Mouse (Mus musculus): ENCODE measurements around the gene Nrros. TPM values are rescaled to one million over a fixed set of nuclear protein-coding genes. Genes with fewer than 3 reads are reported as not detected.
"Not testable (repeated sequence)": the region's sequence is repeated elsewhere in the genome, so short reads cannot be mapped to it uniquely, and the experiment has no call there.

Gene Nrros
- polyA plus RNA-seq, 1 experiment from 2014 or later, result 45.8 TPM

DNA sequence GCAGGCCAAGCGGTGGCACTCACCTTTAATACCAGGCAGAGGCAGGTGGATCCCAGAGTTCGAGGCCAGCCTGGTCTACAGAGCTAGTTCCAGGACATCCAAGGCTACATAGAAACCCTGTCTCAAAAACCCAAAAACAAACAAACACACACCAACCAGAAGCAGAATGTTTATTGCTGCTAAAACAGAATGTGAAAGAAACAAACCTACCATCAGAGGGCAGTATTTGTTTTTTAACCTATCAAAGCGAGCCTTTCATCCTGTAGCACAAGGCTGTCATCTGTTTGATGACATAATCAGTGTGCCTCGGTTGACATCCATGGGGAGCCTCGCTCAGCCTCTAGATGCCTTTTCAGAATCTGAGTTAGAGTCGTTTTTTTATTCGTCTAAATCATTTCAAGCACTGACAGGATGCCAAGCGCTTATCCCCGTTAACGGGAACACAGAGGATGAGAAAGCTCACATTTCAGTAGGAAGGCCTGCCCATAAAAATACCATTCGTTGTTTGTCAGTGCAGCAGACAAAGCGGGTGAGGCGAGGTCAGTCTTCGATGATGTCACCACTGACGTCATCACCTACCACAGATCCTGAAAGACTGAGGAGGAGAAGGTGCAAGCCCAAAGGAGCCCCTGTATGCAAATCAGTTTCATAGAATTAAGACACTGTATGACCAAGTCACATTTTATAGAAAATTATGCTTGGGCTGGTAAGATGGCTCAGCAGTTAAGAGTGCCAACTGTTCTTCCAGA is 54.3 kb downstream of the Nrros start:
- no peaks in the 10 kb centered on the region for H3K9me3 ChIP-seq
- WGBS, result 70% methylated on average over 15 of the region's 15 CpGs
- no peak overlapping the region for H3K27ac ChIP-seq
- H3K36me3 ChIP-seq, result peaks cover 14% of the 10 kb centered on the region; the same call in 1 of the 2 replicates
- H3K27me3 ChIP-seq, result no peaks in the 10 kb centered on the region
- no peak overlapping the region for H3K4me3 ChIP-seq
- peaks cover 3% of the 10 kb centered on the region; the same call in 1 of the 2 replicates for H3K4me1 ChIP-seq
- H3K4me2 ChIP-seq, result no peak overlapping the region
- no peak for ATAC-seq (ENCODE audit: borderline replicate concordance, extremely low read depth, low FRiP score, low TSS enrichment)
- no peak overlapping the region for H3K9ac ChIP-seq

DNA sequence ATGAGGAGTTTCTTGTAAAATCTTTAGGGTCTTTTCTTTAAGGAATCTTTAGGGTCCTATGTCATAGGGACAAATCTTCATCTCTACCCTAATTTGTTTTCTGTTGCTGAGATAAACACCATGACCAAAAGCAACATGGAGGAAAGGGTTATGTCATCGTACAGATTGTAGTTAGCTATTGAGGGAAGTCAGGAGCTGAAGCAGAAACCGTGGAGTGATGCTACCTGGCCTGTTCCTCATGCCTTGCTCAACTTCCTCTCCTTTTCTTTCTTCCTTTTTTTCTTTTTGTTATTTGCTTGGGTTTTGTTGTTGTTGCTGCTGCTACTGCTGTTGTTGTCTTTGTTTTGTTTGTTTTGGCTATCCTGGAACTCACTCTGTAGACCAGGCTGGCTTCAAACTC is 56.8 kb downstream of the Nrros start:
- Histone ChIP-seq H3K36me3 (peaks cover 27% of the 10 kb centered on the region), H3K27ac (no peak overlapping the region), H3K4me3 (no peak overlapping the region), H3K9me3 (no peaks in the 10 kb centered on the region), H3K27me3 (no peaks in the 10 kb centered on the region), H3K9ac (no peak overlapping the region), H3K4me1 (no peaks in the 10 kb centered on the region), H3K4me2 (no peak overlapping the region)
- 88% methylated on average over 2 of the region's 2 CpGs for WGBS
- ATAC-seq (ENCODE audit: borderline replicate concordance, extremely low read depth, low FRiP score, low TSS enrichment), result no peak

DNA sequence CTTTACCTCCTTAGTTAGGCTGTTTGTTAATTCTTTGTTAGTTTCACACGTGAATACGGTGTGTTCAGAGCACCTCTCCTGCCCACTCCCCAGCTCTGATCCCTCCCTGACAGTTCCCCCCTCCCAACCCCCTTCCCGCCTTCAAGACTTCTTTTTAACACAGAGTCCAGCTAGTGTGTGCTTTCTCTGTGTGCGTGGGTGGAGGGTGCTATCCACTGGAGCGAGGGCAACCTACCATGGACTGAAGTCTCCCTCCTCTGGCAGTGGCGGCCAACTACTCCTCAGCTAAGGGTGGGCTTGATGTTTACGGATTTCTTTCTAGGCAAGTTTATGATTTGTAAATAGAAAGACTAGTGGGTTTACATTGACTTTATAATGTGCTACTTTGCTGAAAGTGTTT is 57.2 kb downstream of the Nrros start:
- Histone ChIP-seq H3K27ac (no peak overlapping the region), H3K4me3 (no peak overlapping the region), H3K9ac (no peak overlapping the region), H3K36me3 (peaks cover 31% of the 10 kb centered on the region), H3K27me3 (no peaks in the 10 kb centered on the region), H3K9me3 (no peaks in the 10 kb centered on the region), H3K4me2 (no peak overlapping the region), H3K4me1 (no peaks in the 10 kb centered on the region)
- 74% methylated on average over 7 of the region's 7 CpGs for WGBS
- ATAC-seq (ENCODE audit: borderline replicate concordance, extremely low read depth, low FRiP score, low TSS enrichment), result no peak

DNA sequence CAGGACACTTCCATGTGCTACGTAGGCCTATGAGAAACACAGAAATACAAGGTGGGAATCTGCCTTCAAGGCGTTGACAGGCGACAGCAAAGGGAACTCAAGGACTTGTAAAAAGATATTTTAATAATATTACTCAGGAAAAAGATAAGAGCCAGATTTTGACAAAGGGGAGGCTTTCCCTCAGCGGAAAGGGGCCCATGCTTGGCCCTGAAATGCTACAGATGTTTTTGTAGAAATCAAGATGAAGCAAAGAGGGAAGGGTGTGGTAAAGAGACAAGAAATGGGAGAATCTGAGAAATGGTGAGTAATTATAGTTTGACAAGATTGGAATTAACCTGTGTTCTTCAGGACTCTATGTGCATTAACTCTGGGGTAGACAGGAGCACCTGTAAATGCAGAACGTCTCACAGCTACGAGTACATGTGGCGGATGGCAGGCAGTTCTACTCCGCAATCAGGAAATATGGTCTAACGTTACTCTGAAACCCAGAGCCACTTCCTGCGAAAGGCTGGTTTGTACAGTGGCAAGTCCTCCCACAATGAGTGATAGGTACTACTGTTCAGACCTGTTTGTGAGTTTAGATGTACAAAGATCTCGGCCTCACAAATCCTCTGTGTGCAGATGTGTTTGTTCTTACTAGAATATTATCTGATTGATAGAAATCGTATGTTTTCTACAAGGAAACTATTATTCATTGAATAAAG is 57.9 kb downstream of the Nrros start:
- no peak overlapping the region for H3K4me3 ChIP-seq
- no peaks in the 10 kb centered on the region for H3K27me3 ChIP-seq
- no peaks in the 10 kb centered on the region for H3K4me1 ChIP-seq
- no peak overlapping the region for H3K27ac ChIP-seq
- peaks cover 34% of the 10 kb centered on the region for H3K36me3 ChIP-seq
- WGBS, result 86% methylated on average over 12 of the region's 12 CpGs
- no peak for ATAC-seq (ENCODE audit: borderline replicate concordance, extremely low read depth, low FRiP score, low TSS enrichment)
- no peak overlapping the region for H3K9ac ChIP-seq
- no peaks in the 10 kb centered on the region for H3K9me3 ChIP-seq
- H3K4me2 ChIP-seq, result no peak overlapping the region

DNA sequence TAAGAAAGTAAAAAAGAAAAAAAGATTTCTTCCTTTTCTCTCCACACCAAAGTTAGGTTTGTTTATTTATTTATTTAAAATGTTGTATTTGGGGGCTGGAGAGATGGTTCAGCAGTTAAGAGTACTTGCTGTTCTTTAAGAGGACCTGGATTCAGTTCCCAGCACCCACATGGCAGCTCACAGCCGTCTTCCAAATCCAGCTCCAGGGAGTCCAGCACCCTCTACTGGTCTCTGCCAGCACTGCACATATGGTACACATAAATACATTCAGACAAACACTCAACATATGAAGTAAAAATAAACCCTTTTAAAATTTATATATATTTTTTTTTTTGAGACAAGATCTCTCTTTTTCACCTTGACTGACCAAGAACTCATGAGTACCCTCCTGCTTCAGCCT is 59.7 kb downstream of the Nrros start:
- Histone ChIP-seq H3K27me3 (no peaks in the 10 kb centered on the region), H3K27ac (no peak overlapping the region), H3K4me2 (no peak overlapping the region), H3K4me3 (no peak overlapping the region), H3K9ac (no peak overlapping the region), H3K36me3 (peaks cover 34% of the 10 kb centered on the region), H3K9me3 (no peaks in the 10 kb centered on the region), H3K4me1 (no peaks in the 10 kb centered on the region)
- 97% methylated on average over 1 of the region's 1 CpGs for WGBS
- ATAC-seq (ENCODE audit: borderline replicate concordance, extremely low read depth, low FRiP score, low TSS enrichment), result no peak

DNA sequence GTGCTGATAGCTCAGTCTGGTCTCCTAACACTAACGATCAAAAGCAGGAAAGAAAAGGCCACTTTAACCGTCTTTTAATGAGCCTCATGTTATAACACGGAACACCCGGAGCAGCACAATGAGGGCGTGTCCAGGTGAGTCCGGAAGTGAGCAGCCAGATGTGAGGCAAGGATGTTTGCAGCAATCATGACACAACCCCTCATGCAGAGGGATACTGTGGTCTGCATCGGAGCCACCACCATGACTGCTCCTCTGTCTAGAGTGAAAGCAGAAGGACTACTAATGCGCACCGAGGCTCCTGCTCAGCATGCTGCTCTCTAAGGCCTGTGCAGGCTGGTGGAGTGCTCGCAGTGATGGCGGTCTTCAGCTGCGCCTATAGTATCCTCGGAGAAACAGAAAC is 63.1 kb downstream of the Nrros start:
- Histone ChIP-seq H3K36me3 (peaks cover 30% of the 10 kb centered on the region), H3K9me3 (no peaks in the 10 kb centered on the region), H3K4me1 (peaks cover 18% of the 10 kb centered on the region), H3K27me3 (no peaks in the 10 kb centered on the region), H3K4me2 (no peak overlapping the region), H3K27ac (no peak overlapping the region), H3K9ac (no peak overlapping the region), H3K4me3 (no peak overlapping the region)
- WGBS, result 88% methylated on average over 13 of the region's 13 CpGs
- no peak for ATAC-seq (ENCODE audit: borderline replicate concordance, extremely low read depth, low FRiP score, low TSS enrichment)

DNA sequence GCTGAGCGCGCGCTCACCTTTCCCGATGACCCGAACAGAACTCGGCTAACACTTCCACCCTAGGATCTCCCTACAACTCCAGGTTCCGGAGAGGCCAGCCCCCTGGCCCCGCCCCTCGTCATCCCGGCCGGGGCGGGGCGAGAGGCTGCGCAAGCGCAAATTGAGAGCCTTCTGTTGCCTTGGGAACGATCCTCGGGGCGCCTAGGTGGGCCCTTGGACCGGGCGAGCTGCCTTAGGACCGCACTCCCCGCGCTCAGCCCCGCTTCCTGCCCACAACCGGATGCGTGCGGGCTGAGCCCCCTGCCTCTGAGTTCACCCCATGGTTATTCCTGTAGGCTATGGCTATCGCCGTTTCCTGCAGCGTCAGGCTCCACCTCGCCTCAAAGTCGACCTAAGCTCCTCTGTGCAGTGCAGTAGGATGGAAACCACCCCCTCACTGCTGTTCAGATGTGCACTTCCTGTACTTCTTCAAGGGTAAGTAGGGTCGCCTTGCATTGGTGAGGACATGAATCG is 65.7 kb downstream of the Nrros start, which contains the start of the genes Pigx and Cep19:
Gene Pigx (minus strand): TSS at position 103 of the 513 bp plus-strand sequence.
Gene Cep19 (plus strand): TSS at position 163 of the 513 bp plus-strand sequence.
- peak within 1 kb of the TSS; percentile 75 for H3K9ac ChIP-seq
- peak within 1 kb of the TSS; percentile 70 for H3K4me3 ChIP-seq
- H3K36me3 ChIP-seq, result peaks cover 16% of the 10 kb centered on the region; the same call in 1 of the 2 replicates
- peak within 1 kb of the TSS; percentile 83 for H3K27ac ChIP-seq
- peak within 1 kb of the TSS; percentile 78 for H3K4me2 ChIP-seq
- peaks cover 18% of the 10 kb centered on the region for H3K4me1 ChIP-seq
- H3K27me3 ChIP-seq, result no peaks in the 10 kb centered on the region
- H3K9me3 ChIP-seq, result no peaks in the 10 kb centered on the region
- peak; percentile 95 for ATAC-seq (ENCODE audit: borderline replicate concordance, extremely low read depth, low FRiP score, low TSS enrichment)
- 0% methylated on average over 34 of the region's 34 CpGs for WGBS

DNA sequence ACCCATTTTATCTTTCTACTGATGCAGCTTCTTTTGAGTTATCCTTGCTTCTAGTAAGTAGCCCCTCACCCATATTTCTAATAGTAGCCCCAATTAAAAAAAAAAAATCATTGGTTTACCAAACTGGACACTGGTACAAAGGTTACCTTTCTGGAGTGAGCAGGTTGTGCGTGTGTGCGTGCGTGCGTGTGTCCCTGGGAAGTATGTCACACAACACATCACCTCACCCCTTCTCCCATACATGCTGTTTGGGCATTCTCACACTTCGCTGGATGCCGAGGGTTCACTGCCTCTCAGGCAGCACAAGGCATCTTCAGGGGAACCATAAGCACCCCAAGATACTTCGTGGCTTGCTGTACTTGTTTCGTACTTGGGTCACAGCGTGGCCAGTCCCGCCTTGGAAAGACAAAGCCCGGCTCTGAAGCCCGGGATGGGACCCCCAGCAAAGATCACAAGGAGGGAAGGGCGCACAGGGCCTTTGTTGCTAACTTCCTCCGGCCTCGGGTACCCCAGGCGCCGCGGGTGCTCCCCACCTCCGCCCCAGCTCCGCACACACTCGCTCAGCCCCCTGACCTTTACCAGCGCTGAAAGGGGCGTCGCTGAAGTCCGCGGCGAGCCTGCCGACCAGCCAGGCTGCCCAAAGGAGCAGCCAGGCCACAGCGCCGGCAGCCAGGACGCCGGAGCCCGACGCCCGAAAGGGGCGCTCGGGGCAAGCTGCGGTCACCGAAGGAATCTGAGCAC is 66.3 kb downstream of the Nrros start:
- Histone ChIP-seq H3K9ac (peak overlapping the region; percentile 75), H3K4me1 (peaks cover 18% of the 10 kb centered on the region), H3K27ac (peak overlapping the region; percentile 83), H3K4me2 (peak overlapping the region; percentile 78), H3K4me3 (peak overlapping the region; percentile 70), H3K9me3 (no peaks in the 10 kb centered on the region), H3K27me3 (no peaks in the 10 kb centered on the region), H3K36me3 (0 out of 2 replicates have a peak, but pooled peaks cover 17% of the 10 kb centered on the region)
- ATAC-seq (ENCODE audit: borderline replicate concordance, extremely low read depth, low FRiP score, low TSS enrichment), result peak; percentile 83
- WGBS, result under 1% methylated on average over 39 of the region's 39 CpGs

DNA sequence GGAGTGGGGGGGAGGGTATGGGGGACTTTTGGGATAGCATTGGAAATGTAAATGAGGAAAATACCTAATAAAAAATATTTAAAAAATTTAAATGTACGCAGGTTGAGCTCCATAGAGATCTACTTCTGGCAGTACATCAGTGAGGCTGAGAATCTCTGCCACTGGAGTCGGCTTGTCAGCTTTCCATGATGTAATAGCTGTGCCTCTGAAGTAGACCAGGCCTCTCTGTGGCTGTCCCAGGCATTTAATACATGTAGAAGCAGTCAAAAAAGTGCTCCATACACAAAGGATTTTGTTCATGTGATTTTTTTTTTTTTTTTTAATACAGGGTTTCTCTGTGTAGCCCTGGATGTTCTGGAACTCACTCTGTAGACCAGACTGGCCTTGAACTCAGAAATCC is 67.6 kb downstream of the Nrros start:
- not testable (repeated sequence) for H3K4me2 ChIP-seq; ATAC-seq (ENCODE audit: borderline replicate concordance, extremely low read depth, low FRiP score, low TSS enrichment); H3K36me3 ChIP-seq; H3K4me3 ChIP-seq; H3K9ac ChIP-seq; H3K27me3 ChIP-seq; H3K9me3 ChIP-seq; H3K27ac ChIP-seq
- peaks cover 18% of the 10 kb centered on the region for H3K4me1 ChIP-seq
- WGBS, result 68% methylated on average over 2 of the region's 2 CpGs
